Mouse (Mus musculus) brain, embryonic 14.5 days (tissue): Measurements from ENCODE around the gene Fam174b.
A peak's percentile ranks its signal among the peaks of the same experiment; 100 is the strongest.

Source experiments
- CTCF ChIP-seq: fragments of 200-500 bp; IDR thresholded peaks from 2 replicates; pipeline ENCODE4 v1.5.1; 2012; ENCODE audit warnings: inconsistent platforms, mild to moderate bottlenecking, moderate library complexity, borderline replicate concordance; ENCODE audit not compliant: insufficient read depth, insufficient read length; ENCODE audit errors: extremely low read depth
- POLR2A ChIP-seq: fragments of 200-500 bp; IDR thresholded peaks from 2 replicates; pipeline ENCODE4 v1.6.1; 2012; ENCODE audit warnings: mild to moderate bottlenecking, inconsistent platforms, borderline replicate concordance; ENCODE audit not compliant: poor library complexity, insufficient read depth, insufficient read length, severe bottlenecking; ENCODE audit errors: extremely low read depth

- peak; percentile 35; the same call in 1 of the 2 replicates for TF ChIP-seq CTCF
- no peak for TF ChIP-seq POLR2A
Observed at GRCm38 (mm10) chr7:73819366-73819765, 79.3 kb downstream of the Fam174b start.
